Comparison of ENCODE assay signal across 8 mouse cellular contexts in the genomic region with DNA sequence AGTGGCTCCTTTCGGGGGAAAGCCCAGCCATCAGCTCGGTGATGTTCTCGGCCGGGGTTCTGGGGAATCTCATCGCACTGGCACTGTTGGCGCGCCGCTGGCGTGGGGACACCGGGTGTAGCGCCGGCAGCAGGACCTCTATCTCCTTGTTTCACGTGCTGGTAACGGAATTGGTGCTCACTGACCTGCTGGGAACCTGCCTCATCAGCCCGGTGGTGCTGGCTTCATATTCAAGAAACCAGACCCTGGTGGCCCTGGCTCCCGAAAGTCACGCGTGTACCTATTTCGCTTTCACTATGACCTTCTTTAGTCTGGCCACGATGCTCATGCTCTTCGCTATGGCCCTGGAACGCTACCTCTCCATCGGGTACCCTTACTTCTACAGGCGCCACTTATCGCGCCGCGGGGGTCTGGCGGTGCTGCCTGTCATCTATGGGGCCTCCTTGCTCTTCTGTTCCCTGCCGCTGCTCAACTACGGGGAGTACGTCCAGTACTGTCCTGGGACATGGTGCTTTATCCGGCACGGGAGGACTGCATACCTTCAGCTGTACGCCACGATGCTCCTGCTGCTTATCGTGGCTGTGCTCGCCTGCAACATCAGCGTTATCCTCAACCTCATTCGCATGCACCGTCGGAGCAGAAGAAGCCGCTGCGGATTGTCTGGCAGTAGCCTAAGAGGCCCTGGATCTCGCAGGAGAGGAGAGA. TPM values are rescaled to one million over a fixed set of nuclear protein-coding genes. Genes with fewer than 3 reads are reported as not detected.
A peak's percentile ranks its signal among the peaks of the same experiment; 100 is the strongest.
DNase-seq lines count a peak whose midpoint lies in the region; ATAC-seq lines count a peak whose summit lies in the region.

No protein-coding gene starts in this region.

- DNase-seq in layer of hippocampus, postnatal 25 days (ENCODE audit: extremely low spot score in 1 of 2, low spot score in 1 of 2): peak; percentile 4 to 14
- DNase-seq in layer of hippocampus, adult 9-11 months: no peak
- no peak for DNase-seq in cerebellum, adult 9-11 months

- H3K4me3 ChIP-seq in embryonic facial prominence, embryonic 15.5 days (replicated peaks): peak overlapping the region; percentile 50
- H3K4me3 ChIP-seq in hindbrain, embryonic 16.5 days (ENCODE audit: low read length): peak overlapping the region; percentile 56
- H3K4me3 ChIP-seq in stomach, embryonic 16.5 days (replicated peaks; ENCODE audit: low read length): peak overlapping the region; percentile 53

- H3K9me3 ChIP-seq in embryonic facial prominence, embryonic 15.5 days (replicated peaks): no peaks in the 10 kb centered on the region
- no peaks in the 10 kb centered on the region for H3K9me3 ChIP-seq in hindbrain, embryonic 16.5 days (ENCODE audit: control insufficient read depth, low read length)
- H3K9me3 ChIP-seq in stomach, embryonic 16.5 days (replicated peaks; ENCODE audit: control insufficient read depth, low read length): no peaks in the 10 kb centered on the region

- peaks cover 12% of the 10 kb centered on the region for H3K4me1 ChIP-seq in embryonic facial prominence, embryonic 15.5 days
- peaks cover 10% of the 10 kb centered on the region for H3K4me1 ChIP-seq in hindbrain, embryonic 16.5 days (ENCODE audit: control insufficient read depth, insufficient read depth, low read depth, low read length)
- 0 out of 2 replicates have a peak, but pooled peaks cover 7% of the 10 kb centered on the region for H3K4me1 ChIP-seq in stomach, embryonic 16.5 days (ENCODE audit: control insufficient read depth, insufficient read depth, low read length)

- peak; percentile 8 for ATAC-seq in activated CD4-positive, CD25-positive, alpha-beta regulatory T cell, adult 4 months
- no peak for ATAC-seq in embryonic facial prominence, embryonic 15.5 days (ENCODE audit: insufficient number of reproducible peaks, low FRiP score, low TSS enrichment, low read depth)
- ATAC-seq in hindbrain, embryonic 16.5 days: peak; percentile 73
- peak; percentile 20 for ATAC-seq in megakaryocyte progenitor cell, adult 5-6 weeks (replicated peaks; ENCODE audit: poor library complexity)
- ATAC-seq in stomach, embryonic 16.5 days (ENCODE audit: insufficient read depth, low FRiP score): no peak

- no peak overlapping the region for H3K27ac ChIP-seq in embryonic facial prominence, embryonic 15.5 days (replicated peaks)
- no peak overlapping the region for H3K27ac ChIP-seq in hindbrain, embryonic 16.5 days (ENCODE audit: low read depth, low read length)
- no peak overlapping the region; the same call in 1 of the 2 replicates for H3K27ac ChIP-seq in stomach, embryonic 16.5 days (ENCODE audit: low read length)

- 1% methylated on average over 45 of the region's 45 CpGs for WGBS in embryonic facial prominence, embryonic 15.5 days
- WGBS in hindbrain, embryonic 16.5 days: under 1% methylated on average over 45 of the region's 45 CpGs
- WGBS in stomach, embryonic 16.5 days: 2% methylated on average over 45 of the region's 45 CpGs

- H3K27me3 ChIP-seq in embryonic facial prominence, embryonic 15.5 days: peaks cover 16% of the 10 kb centered on the region
- H3K27me3 ChIP-seq in hindbrain, embryonic 16.5 days (replicated peaks; ENCODE audit: control insufficient read depth, insufficient read depth, low read length): no peaks in the 10 kb centered on the region; the same call in 1 of the 2 replicates
- H3K27me3 ChIP-seq in stomach, embryonic 16.5 days (ENCODE audit: control insufficient read depth, insufficient read depth, low read length): peaks cover 11% of the 10 kb centered on the region

- H3K9ac ChIP-seq in embryonic facial prominence, embryonic 15.5 days: peak overlapping the region; percentile 15; the same call in 1 of the 2 replicates
- peak overlapping the region; percentile 67 for H3K9ac ChIP-seq in hindbrain, embryonic 16.5 days (ENCODE audit: low read depth, low read length)
- peak overlapping the region; percentile 65 for H3K9ac ChIP-seq in stomach, embryonic 16.5 days (ENCODE audit: low read length)

- H3K36me3 ChIP-seq in embryonic facial prominence, embryonic 15.5 days: no peaks in the 10 kb centered on the region
- H3K36me3 ChIP-seq in hindbrain, embryonic 16.5 days (ENCODE audit: control insufficient read depth, insufficient read depth, low read length): no peaks in the 10 kb centered on the region
- H3K36me3 ChIP-seq in stomach, embryonic 16.5 days (ENCODE audit: control insufficient read depth, insufficient read depth, low read length): no peaks in the 10 kb centered on the region

- peak overlapping the region; percentile 85 for H3K4me2 ChIP-seq in embryonic facial prominence, embryonic 15.5 days (replicated peaks)
- H3K4me2 ChIP-seq in hindbrain, embryonic 16.5 days (ENCODE audit: low read length): peak overlapping the region; percentile 90
- H3K4me2 ChIP-seq in stomach, embryonic 16.5 days (ENCODE audit: low read depth, low read length): peak overlapping the region; percentile 76

RNA-seq across cellular contexts. Expression of gene Ptger2, which starts 1.2 kb away (rescaled TPM):
- under 1 TPM; 0.22 to 0.23 TPM for total RNA-seq in layer of hippocampus, postnatal 25 days (2021)
- polyA plus RNA-seq in activated CD4-positive, CD25-positive, alpha-beta regulatory T cell, adult 4 months (2017; shearing (Covaris generic)): 10 to 100 TPM; 36.1 to 41.2 TPM
- polyA plus RNA-seq in embryonic facial prominence, embryonic 15.5 days (2015; fragmentation: Nextera tagmentation; extraction: Ambion mirVana): 1.5 and 1.6 TPM in 2 replicates
- polyA plus RNA-seq in hindbrain, embryonic 16.5 days (2015; fragmentation: Nextera tagmentation; extraction: Ambion mirVana): 1.3 and 1.4 TPM in 2 replicates
- total RNA-seq in megakaryocyte progenitor cell, adult 5-6 weeks (2015): 4.6 and 6.1 TPM in 2 replicates
- total RNA-seq in megakaryocyte progenitor cell, adult 5-6 weeks (2017): 2.1 and 3.5 TPM in 2 replicates
- 2.0 and 2.3 TPM in 2 replicates for polyA plus RNA-seq in stomach, embryonic 16.5 days (2015; fragmentation: Nextera tagmentation; extraction: Ambion mirVana)

Comparison
In these comparisons a context has a peak if more than half of its experiments do, and no peak if none do; other contexts are left out.
1. DNase-seq: peak in layer of hippocampus, postnatal 25 days (2 of 2); none in layer of hippocampus, adult 9-11 months (single experiment) and cerebellum, adult 9-11 months (single experiment).
2. ATAC-seq: peak in activated CD4-positive, CD25-positive, alpha-beta regulatory T cell, adult 4 months (single experiment), hindbrain, embryonic 16.5 days (single experiment) and megakaryocyte progenitor cell, adult 5-6 weeks (single experiment); none in embryonic facial prominence, embryonic 15.5 days (single experiment) and stomach, embryonic 16.5 days (single experiment).
3. H3K9ac ChIP-seq: peak in every context shown above with its lines; median percentile 67 in hindbrain, embryonic 16.5 days; 65 in stomach, embryonic 16.5 days; 15 in embryonic facial prominence, embryonic 15.5 days.
4. RNA of gene Ptger2, which starts 1.2 kb away (polyA plus RNA-seq): 36.1 to 41.2 TPM in activated CD4-positive, CD25-positive, alpha-beta regulatory T cell, adult 4 months; 2.0 to 2.3 TPM in stomach, embryonic 16.5 days, 1.5 to 1.6 TPM in embryonic facial prominence, embryonic 15.5 days and 1.3 to 1.4 TPM in hindbrain, embryonic 16.5 days; every median in the first group is over 10 times any median in the second.
5. Peak in every context shown above with its lines, with median percentiles within 50 percentile points of each other: H3K4me2 ChIP-seq and H3K4me3 ChIP-seq.